Mouse (Mus musculus) neural tube, embryonic 15.5 days (tissue): Measurements from ENCODE around the gene Gm17535. TPM values are rescaled to one million over a fixed set of nuclear protein-coding genes. Genes with fewer than 3 reads are reported as not detected.
"Not testable (repeated sequence)": the region's sequence is repeated elsewhere in the genome, so short reads cannot be mapped to it uniquely, and the experiment has no call there.

ENCODE experiments used
- ATAC-seq: fragments of 200-750 bp; cut with Nextera tagmentation; 2 replicates; pipeline ENCODE4 v1.8.0; 2017; ENCODE audit warnings: mild to moderate bottlenecking, moderate TSS enrichment, moderate library complexity; ENCODE audit not compliant: low FRiP score
- H3K27ac ChIP-seq: fragments of 300-500 bp; sonication (generic); replicated peaks from 2 replicates; pipeline ENCODE4 v1.5.1; 2015; ENCODE audit warnings: mild to moderate bottlenecking, inconsistent platforms
- H3K27me3 ChIP-seq: fragments of 300-500 bp; sonication (generic); replicated peaks from 2 replicates; pipeline ENCODE4 v1.6.1; 2015; ENCODE audit warnings: inconsistent platforms
- H3K36me3 ChIP-seq: fragments of 300-500 bp; sonication (generic); 2 replicates; pipeline ENCODE4 v1.6.1; 2015; ENCODE audit warnings: inconsistent platforms
- H3K4me1 ChIP-seq: fragments of 300-500 bp; sonication (generic); 2 replicates; pipeline ENCODE4 v1.6.1; 2015; ENCODE audit warnings: inconsistent platforms
- H3K4me2 ChIP-seq: fragments of 300-500 bp; sonication (generic); 2 replicates; pipeline ENCODE4 v1.6.1; 2015; ENCODE audit warnings: inconsistent platforms, mild to moderate bottlenecking, moderate library complexity
- H3K4me3 ChIP-seq: fragments of 300-500 bp; sonication (generic); replicated peaks from 2 replicates; pipeline ENCODE4 v1.5.1; 2015; ENCODE audit warnings: mild to moderate bottlenecking, inconsistent platforms
- H3K9ac ChIP-seq: fragments of 300-500 bp; sonication (generic); replicated peaks from 2 replicates; pipeline ENCODE4 v1.6.1; 2015; ENCODE audit warnings: mild to moderate bottlenecking, inconsistent platforms
- H3K9me3 ChIP-seq: fragments of 300-500 bp; sonication (generic); replicated peaks from 2 replicates; pipeline ENCODE4 v1.6.1; 2016; ENCODE audit warnings: inconsistent platforms
- WGBS: fragments of 180-500 bp; shearing (Covaris S2); methylation state at CpG from one replicate; pipeline ENCODE4 v1.1.7; 2015; ENCODE audit warnings: mixed read lengths; 5-methylcytosine and 5-hydroxymethylcytosine counted together
- polyA plus RNA-seq: library from polyadenylated mRNA; unstranded; fragments of >200 nt; fragmentation: Nextera tagmentation; extraction: Ambion mirVana; gene quantifications from 2 replicates; pipeline ENCODE4 v1.2.1, GENCODE M21; 2015

Gm17535 gene
- polyA plus RNA-seq, 1 experiment from 2014 or later = not detected

DNA sequence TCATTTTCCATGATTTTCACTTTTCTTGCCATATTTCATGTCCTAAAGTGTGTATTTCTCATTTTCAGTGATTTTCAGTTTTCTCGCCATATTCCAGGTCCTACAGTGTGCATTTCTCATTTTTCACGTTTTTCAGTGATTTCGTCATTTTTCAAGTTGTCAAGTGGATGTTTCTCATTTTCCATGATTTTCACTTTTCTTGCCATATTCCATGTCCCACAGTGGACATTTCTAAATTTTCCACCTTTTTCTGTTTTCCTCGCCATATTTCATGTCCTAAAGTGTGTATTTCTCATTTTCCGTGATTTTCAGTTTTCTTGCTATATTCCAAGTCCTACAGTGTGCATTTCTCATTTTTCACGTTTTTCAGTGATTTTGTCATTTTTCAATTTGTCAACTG is 18.5 kb upstream of the Gm17535 start:
- not testable (repeated sequence) for H3K9me3 ChIP-seq, ATAC-seq
- WGBS = 76% methylated on average over 6 of the region's 6 CpGs

DNA sequence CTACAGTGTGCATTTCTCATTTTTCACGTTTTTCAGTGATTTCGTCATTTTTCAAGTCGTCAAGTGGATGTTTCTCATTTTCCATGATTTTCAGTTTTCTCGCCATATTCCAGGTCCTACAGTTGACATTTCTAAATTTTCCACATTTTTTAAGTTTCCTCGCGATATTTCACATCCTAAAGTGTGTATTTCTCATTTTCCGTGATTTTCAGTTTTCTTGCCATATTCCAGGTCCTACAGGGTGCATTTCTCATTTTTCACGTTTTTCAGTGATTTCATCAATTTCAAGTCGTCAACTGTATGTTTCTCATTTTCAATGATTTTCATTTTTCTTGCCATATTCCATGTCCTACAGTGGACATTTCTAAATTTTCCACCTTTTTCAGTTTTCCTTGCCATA is 17.3 kb upstream of the Gm17535 start, which contains the start of gene Gm10719:
Gene Gm10719, plus strand, starts transcription at position 301 of the 400 bp plus-strand sequence.
- not testable (repeated sequence) for H3K4me1 ChIP-seq, ATAC-seq, H3K4me2 ChIP-seq, H3K27ac ChIP-seq, H3K36me3 ChIP-seq, H3K27me3 ChIP-seq, H3K4me3 ChIP-seq, H3K9me3 ChIP-seq, H3K9ac ChIP-seq
- 56% methylated on average over 1 of the region's 9 CpGs for WGBS

More for the DNA sequence above, 18.5 kb upstream of the Gm17535 start:
- H3K4me2 ChIP-seq, H3K27me3 ChIP-seq, H3K27ac ChIP-seq, H3K9ac ChIP-seq, H3K4me3 ChIP-seq, H3K36me3 ChIP-seq, H3K4me1 ChIP-seq: not testable (repeated sequence)

DNA sequence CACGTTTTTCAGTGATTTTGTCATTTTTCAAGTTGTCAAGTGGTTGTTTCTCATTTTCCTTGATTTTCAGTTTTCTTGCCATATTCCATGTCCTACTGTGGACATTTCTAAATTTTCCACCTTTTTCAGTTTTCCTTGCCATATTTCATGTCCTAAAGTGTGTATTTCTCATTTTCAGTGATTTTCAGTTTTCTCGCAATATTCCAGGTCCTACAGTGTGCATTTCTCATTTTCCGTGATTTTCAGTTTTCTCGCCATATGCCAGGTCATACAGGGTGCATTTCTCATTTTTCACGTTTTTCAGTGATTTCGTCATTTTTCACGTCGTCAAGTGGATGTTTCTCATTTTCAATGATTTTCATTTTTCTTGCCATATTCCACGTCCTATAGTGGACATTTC is 15.5 kb upstream of the Gm17535 start:
- ATAC-seq, H3K9me3 ChIP-seq, H3K27ac ChIP-seq, H3K36me3 ChIP-seq, H3K9ac ChIP-seq, H3K4me2 ChIP-seq, H3K4me1 ChIP-seq, H3K27me3 ChIP-seq, H3K4me3 ChIP-seq: not testable (repeated sequence)
- 60% methylated on average over 9 of the region's 9 CpGs for WGBS

DNA sequence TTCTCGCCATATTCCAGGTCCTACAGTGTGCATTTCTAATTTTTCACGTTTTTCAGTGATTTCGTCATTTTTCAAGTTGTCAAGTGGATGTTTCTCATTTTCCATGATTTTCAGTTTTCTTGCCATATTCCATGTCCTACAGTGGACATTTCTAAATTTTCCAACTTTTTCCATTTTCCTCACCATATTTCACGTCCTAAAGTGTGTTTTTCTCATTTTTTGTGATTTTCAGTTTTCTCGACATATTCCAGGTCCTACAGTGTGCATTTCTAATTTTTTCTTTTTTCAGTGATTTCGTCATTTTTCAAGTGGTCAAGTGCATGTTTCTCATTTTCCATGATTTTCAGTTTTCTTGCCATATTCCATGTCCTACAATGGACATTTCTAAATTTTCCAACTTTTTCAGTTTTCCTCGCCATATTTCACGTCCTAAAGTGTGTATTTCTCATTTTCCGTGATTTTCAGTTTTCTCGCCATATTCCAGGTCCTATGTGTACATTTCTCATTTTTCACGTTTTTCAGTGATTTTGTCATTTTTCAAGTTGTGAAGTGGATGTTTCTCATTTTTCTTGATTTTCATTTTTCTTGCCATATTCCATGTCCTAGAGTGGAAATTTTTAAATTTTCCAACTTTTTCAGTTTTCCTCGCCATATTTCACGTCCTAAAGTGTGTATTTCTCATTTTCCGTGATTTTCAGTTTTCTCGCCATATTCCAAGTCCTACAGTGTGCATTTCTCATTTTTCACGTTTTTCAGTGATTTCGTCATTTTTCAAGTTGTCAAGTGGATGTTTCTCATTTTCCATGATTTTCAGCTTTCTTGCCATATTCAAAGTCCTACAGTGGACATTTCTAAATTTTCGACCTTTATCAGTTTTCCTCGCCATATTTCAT is 14.3 kb upstream of the Gm17535 start:
- H3K9ac ChIP-seq, H3K4me2 ChIP-seq, H3K4me1 ChIP-seq, H3K36me3 ChIP-seq, H3K27me3 ChIP-seq, H3K9me3 ChIP-seq, ATAC-seq, H3K27ac ChIP-seq, H3K4me3 ChIP-seq: not testable (repeated sequence)
- 77% methylated on average over 16 of the region's 19 CpGs for WGBS

DNA sequence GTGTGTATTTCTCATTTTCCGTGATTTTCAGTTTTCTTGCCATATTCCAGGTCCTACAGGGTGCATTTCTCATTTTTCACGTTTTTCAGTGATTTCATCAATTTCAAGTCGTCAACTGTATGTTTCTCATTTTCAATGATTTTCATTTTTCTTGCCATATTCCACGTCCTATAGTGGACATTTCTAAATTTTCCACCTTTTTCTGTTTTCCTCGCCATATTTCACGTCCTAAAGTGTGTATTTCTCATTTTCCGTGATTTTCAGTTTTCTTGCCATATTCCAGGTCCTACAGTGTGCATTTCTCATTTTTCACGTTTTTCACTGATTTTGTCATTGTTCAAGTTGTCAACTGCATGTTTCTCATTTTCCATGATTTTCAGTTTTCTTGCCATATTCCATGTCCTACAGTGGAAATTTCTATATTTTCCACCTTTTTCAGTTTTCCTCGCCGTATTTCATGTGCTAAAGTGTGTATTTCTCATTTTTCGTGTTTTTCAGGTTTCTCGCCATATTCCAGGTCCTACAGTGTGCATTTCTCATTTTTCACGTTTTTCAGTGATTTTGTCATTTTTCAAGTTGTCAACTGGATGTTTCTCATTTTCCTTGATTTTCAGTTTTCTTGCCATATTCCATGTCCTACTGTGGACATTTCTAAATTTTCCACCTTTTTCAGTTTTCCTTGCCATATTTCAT is 11.9 kb upstream of the Gm17535 start:
- not testable (repeated sequence) for H3K4me3 ChIP-seq, H3K27me3 ChIP-seq, H3K4me2 ChIP-seq, H3K27ac ChIP-seq, ATAC-seq, H3K4me1 ChIP-seq, H3K9ac ChIP-seq, H3K36me3 ChIP-seq, H3K9me3 ChIP-seq
- WGBS = 77% methylated on average over 11 of the region's 13 CpGs

DNA sequence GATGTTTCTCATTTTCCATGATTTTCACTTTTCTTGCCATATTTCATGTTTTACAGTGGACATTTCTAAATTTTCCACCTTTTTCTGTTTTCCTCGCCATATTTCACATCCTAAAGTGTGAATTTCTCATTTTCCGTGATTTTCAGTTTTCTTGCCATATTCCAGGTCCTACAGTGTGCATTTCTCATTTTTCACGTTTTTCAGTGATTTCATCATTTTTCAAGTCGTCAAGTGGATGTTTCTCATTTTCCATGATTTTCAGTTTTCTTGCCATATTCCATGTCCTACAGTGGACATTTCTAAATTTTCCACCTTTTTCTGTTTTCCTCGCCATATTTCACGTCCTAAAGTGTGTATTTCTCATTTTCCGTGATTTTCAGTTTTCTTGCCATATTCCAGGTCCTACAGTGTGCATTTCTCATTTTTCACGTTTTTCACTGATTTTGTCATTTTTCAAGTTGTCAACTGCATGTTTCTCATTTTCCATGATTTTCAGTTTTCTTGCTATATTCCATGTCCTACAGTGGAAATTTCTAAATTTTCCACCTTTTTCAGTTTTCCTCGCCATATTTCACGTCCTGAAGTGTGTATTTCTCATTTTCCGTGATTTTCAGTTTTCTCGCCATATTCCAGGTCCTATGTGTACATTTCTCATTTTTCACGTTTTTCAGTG is 11.0 kb upstream of the Gm17535 start, which contains the start of gene Gm10718:
Gene Gm10718, plus strand, starts transcription at position 236 of the 673 bp plus-strand sequence.
- H3K9me3 ChIP-seq, H3K4me2 ChIP-seq, H3K27me3 ChIP-seq, ATAC-seq, H3K4me1 ChIP-seq, H3K9ac ChIP-seq, H3K4me3 ChIP-seq, H3K36me3 ChIP-seq, H3K27ac ChIP-seq: not testable (repeated sequence)
- WGBS = 78% methylated on average over 12 of the region's 13 CpGs

DNA sequence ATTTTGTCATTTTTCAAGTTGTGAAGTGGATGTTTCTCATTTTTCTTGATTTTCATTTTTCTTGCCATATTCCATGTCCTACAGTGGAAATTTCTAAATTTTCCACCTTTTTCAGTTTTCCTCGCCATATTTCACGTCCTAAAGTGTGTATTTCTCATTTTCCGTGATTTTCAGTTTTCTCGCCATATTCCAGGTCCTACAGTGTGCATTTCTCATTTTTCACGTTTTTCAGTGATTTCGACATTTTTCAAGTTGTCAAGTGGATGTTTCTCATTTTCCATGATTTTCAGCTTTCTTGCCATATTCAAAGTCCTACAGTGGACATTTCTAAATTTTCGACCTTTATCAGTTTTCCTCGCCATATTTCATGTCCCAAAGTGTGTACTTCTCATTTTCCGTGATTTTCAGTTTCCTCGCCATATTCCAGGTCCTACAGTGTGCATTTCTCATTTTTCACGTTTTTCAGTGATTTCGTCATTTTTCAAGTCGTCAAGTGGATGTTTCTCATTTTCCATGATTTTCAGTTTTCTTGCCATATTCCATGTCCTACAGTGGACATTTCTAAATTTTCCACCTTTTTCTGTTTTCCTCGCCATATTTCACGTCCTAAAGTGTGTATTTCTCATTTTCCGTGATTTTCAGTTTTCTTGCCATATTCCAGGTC is 10.3 kb upstream of the Gm17535 start:
- H3K27me3 ChIP-seq, H3K27ac ChIP-seq, H3K4me1 ChIP-seq, H3K36me3 ChIP-seq, ATAC-seq, H3K9me3 ChIP-seq, H3K9ac ChIP-seq, H3K4me2 ChIP-seq, H3K4me3 ChIP-seq: not testable (repeated sequence)
- WGBS = 77% methylated on average over 16 of the region's 16 CpGs

DNA sequence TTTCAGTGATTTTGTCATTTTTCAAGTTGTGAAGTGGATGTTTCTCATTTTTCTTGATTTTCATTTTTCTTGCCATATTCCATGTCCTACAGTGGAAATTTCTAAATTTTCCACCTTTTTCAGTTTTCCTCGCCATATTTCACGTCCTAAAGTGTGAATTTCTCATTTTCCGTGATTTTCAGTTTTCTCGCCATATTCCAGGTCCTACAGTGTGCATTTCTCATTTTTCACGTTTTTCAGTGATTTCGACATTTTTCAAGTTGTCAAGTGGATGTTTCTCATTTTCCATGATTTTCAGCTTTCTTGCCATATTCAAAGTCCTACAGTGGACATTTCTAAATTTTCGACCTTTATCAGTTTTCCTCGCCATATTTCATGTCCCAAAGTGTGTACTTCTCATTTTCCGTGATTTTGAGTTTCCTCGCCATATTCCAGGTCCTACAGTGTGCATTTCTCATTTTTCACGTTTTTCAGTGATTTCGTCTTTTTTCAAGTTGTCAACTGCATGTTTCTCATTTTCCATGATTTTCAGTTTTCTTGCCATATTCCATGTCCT is 9.4 kb upstream of the Gm17535 start, which contains the start of gene Gm10717:
Gene Gm10717, plus strand, starts transcription at position 506 of the 556 bp plus-strand sequence.
- H3K4me1 ChIP-seq, ATAC-seq, H3K9me3 ChIP-seq, H3K27me3 ChIP-seq, H3K27ac ChIP-seq, H3K4me2 ChIP-seq, H3K9ac ChIP-seq, H3K36me3 ChIP-seq, H3K4me3 ChIP-seq: not testable (repeated sequence)
- WGBS = 71% methylated on average over 12 of the region's 12 CpGs

DNA sequence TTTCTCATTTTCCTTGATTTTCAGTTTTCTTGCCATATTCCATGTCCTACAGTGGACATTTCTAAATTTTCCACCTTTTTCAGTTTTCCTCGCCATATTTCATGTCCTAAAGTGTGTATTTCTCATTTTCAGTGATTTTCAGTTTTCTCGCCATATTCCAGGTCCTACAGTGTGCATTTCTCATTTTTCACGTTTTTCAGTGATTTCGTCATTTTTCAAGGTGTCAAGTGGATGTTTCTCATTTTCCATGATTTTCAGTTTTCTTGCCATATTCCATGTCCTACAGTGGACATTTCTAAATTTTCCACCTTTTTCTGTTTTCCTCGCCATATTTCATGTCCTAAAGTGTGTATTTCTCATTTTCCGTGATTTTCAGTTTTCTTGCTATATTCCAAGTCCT is 8.7 kb upstream of the Gm17535 start:
- 72% methylated on average over 5 of the region's 6 CpGs for WGBS
- not testable (repeated sequence) for H3K27ac ChIP-seq, H3K4me1 ChIP-seq, H3K27me3 ChIP-seq, H3K36me3 ChIP-seq, ATAC-seq, H3K9me3 ChIP-seq, H3K9ac ChIP-seq, H3K4me2 ChIP-seq, H3K4me3 ChIP-seq

DNA sequence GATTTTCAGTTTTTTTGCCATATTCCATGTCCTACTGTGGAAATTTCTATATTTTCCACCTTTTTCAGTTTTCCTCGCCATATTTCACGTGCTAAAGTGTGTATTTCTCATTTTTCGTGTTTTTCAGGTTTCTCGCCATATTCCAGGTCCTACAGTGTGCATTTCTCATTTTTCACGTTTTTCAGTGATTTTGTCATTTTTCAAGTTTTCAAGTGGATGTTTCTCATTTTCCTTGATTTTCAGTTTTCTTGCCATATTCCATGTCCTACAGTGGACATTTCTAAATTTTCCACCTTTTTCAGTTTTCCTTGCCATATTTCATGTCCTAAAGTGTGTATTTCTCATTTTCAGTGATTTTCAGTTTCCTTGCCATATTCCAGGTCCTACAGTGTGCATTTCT is 8.3 kb upstream of the Gm17535 start:
- H3K9ac ChIP-seq, H3K27me3 ChIP-seq, H3K4me1 ChIP-seq, H3K4me2 ChIP-seq, ATAC-seq, H3K9me3 ChIP-seq, H3K36me3 ChIP-seq, H3K27ac ChIP-seq, H3K4me3 ChIP-seq: not testable (repeated sequence)
- 75% methylated on average over 5 of the region's 5 CpGs for WGBS

DNA sequence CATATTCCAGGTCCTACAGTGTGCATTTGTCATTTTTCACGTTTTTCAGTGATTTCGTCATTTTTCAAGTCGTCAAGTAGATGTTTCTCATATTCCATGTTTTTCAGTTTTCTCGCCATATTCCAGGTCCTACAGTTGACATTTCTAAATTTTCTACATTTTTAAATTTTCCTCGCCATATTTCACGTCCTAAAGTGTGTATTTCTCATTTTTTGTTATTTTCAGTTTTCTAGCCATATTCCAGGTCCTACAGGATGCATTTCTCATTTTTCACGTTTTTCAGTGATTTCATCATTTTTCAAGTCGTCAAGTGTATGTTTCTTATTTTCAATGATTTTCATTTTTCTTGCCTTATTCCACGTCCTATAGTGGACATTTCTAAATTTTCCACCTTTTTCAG is 7.7 kb upstream of the Gm17535 start:
- not testable (repeated sequence) for H3K27ac ChIP-seq, H3K9me3 ChIP-seq, H3K36me3 ChIP-seq, H3K27me3 ChIP-seq, H3K9ac ChIP-seq, H3K4me3 ChIP-seq, H3K4me2 ChIP-seq, H3K4me1 ChIP-seq, ATAC-seq
- 69% methylated on average over 9 of the region's 9 CpGs for WGBS
